Mouse (Mus musculus) heart, embryonic 15.5 days (tissue): Measurements from ENCODE around the gene Smtnl2. TPM values are rescaled to one million over a fixed set of nuclear protein-coding genes. Genes with fewer than 3 reads are reported as not detected.

Source experiments
- ATAC-seq: fragments of 200-750 bp; cut with Nextera tagmentation; replicated peaks from 2 replicates; pipeline ENCODE4 v1.8.0; 2017; ENCODE audit warnings: low read depth, moderate TSS enrichment; ENCODE audit not compliant: insufficient number of reproducible peaks, insufficient read depth, low FRiP score
- H3K27ac ChIP-seq: fragments of 300-500 bp; sonication (generic); 2 replicates; pipeline ENCODE4 v1.5.1; 2015; ENCODE audit warnings: mild to moderate bottlenecking, inconsistent platforms
- H3K27me3 ChIP-seq: fragments of 300-500 bp; sonication (generic); 2 replicates; pipeline ENCODE4 v1.6.1; 2015; ENCODE audit warnings: inconsistent platforms
- H3K36me3 ChIP-seq: fragments of 300-500 bp; sonication (generic); 2 replicates; pipeline ENCODE4 v1.6.1; 2015; ENCODE audit warnings: mild to moderate bottlenecking, inconsistent platforms
- H3K4me1 ChIP-seq: fragments of 300-500 bp; sonication (generic); replicated peaks from 2 replicates; pipeline ENCODE4 v1.6.1; 2015; ENCODE audit warnings: inconsistent platforms
- H3K4me2 ChIP-seq: fragments of 300-500 bp; sonication (generic); 2 replicates; pipeline ENCODE4 v1.6.1; 2015; ENCODE audit warnings: inconsistent platforms, mild to moderate bottlenecking, moderate library complexity
- H3K4me3 ChIP-seq: fragments of 300-500 bp; sonication (generic); 2 replicates; pipeline ENCODE4 v1.5.1; 2015; ENCODE audit warnings: mild to moderate bottlenecking, inconsistent platforms
- H3K9ac ChIP-seq: fragments of 300-500 bp; sonication (generic); 2 replicates; pipeline ENCODE4 v1.6.1; 2015; ENCODE audit warnings: mild to moderate bottlenecking, inconsistent platforms
- H3K9me3 ChIP-seq: fragments of 300-500 bp; sonication (generic); replicated peaks from 2 replicates; pipeline ENCODE4 v1.6.1; 2016; ENCODE audit warnings: inconsistent platforms
- WGBS: fragments of 180-500 bp; shearing (Covaris S2); methylation state at CpG from one replicate; pipeline ENCODE4 v1.1.7; 2015; ENCODE audit warnings: mixed read lengths; 5-methylcytosine and 5-hydroxymethylcytosine counted together
- polyA plus RNA-seq: library from polyadenylated mRNA; unstranded; fragments of >200 nt; fragmentation: Nextera tagmentation; extraction: Ambion mirVana; gene quantifications from 2 replicates; pipeline ENCODE4 v1.2.1, GENCODE M21; 2015

Smtnl2 gene
- polyA plus RNA-seq, 1 experiment from 2014 or later: 114 TPM

- Histone ChIP-seq H3K27me3 (no peaks in the 10 kb centered on the region), H3K4me1 (peaks cover 9% of the 10 kb centered on the region; the same call in 1 of the 2 replicates), H3K4me3 (no peak overlapping the region), H3K27ac (no peak overlapping the region), H3K4me2 (peak overlapping the region; percentile 10; the same call in 1 of the 2 replicates), H3K9ac (no peak overlapping the region), H3K36me3 (no peaks in the 10 kb centered on the region), H3K9me3 (no peaks in the 10 kb centered on the region)
- ATAC-seq: no peak
- 16% methylated on average over 12 of the region's 12 CpGs for WGBS
These were observed 41.4 kb downstream of the Smtnl2 start for GRCm38 (mm10) chr11:72369904-72370672.

DNA sequence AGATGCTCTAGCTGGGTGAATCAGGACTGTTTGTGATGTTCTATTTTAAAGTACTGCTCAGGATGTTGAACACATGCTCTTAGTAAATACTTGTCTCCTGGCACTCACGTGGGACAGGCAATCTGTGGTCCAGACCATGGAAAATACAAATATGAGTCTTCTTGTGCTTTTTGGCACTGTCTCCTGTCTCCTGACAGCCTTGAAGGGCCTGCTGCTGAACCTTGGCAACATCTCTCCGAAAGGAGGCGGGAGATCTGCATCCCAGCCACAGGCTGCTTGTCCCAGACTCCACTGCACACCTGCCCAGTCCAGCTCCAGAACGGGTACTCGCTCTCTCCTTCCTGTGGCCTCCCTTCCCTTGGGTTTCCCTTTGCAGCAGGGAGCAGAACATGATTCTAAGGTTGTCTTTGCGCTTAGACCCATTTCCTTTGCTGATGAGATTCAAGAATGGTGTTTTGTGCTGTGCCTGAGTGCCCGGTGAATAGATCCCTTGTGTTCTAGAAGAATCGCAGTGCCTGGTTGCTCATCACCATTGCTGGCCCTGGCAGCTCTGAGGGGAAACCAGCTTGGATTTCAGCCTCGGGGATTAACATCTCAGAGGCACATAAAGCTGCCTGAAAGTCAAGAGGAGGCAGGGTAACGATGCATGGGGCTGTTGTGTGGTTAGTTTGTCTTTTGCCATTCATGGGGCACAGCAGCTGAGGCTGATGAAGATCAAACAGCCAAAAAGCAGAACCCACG lies 43.4 kb downstream of the Smtnl2 start:
- Histone ChIP-seq H3K27me3 (no peaks in the 10 kb centered on the region), H3K36me3 (no peaks in the 10 kb centered on the region), H3K9me3 (no peaks in the 10 kb centered on the region), H3K4me1 (peaks cover 15% of the 10 kb centered on the region; the same call in 1 of the 2 replicates), H3K27ac (no peak overlapping the region), H3K9ac (no peak overlapping the region), H3K4me3 (no peak overlapping the region), H3K4me2 (no peak overlapping the region)
- ATAC-seq: no peak
- WGBS: 62% methylated on average over 11 of the region's 11 CpGs

- Histone ChIP-seq H3K9ac (no peak overlapping the region), H3K4me2 (no peak overlapping the region), H3K4me3 (no peak overlapping the region), H3K4me1 (peaks cover 24% of the 10 kb centered on the region; the same call in 1 of the 2 replicates), H3K27ac (no peak overlapping the region), H3K9me3 (no peaks in the 10 kb centered on the region), H3K27me3 (no peaks in the 10 kb centered on the region; the same call in 1 of the 2 replicates), H3K36me3 (no peaks in the 10 kb centered on the region)
- ATAC-seq: no peak
- WGBS: 83% methylated on average over 9 of the region's 9 CpGs
These were observed 45.4 kb downstream of the Smtnl2 start for GRCm38 (mm10) chr11:72366126-72366525.

- no peak for ATAC-seq
- Histone ChIP-seq H3K27ac (no peak overlapping the region), H3K27me3 (no peaks in the 10 kb centered on the region; the same call in 1 of the 2 replicates), H3K36me3 (no peaks in the 10 kb centered on the region), H3K9me3 (no peaks in the 10 kb centered on the region), H3K4me3 (no peak overlapping the region), H3K9ac (no peak overlapping the region), H3K4me2 (no peak overlapping the region), H3K4me1 (peaks cover 18% of the 10 kb centered on the region; the same call in 1 of the 2 replicates)
- WGBS: 88% methylated on average over 5 of the region's 5 CpGs
These were observed 47.0 kb downstream of the Smtnl2 start for GRCm38 (mm10) chr11:72364526-72364925.

DNA sequence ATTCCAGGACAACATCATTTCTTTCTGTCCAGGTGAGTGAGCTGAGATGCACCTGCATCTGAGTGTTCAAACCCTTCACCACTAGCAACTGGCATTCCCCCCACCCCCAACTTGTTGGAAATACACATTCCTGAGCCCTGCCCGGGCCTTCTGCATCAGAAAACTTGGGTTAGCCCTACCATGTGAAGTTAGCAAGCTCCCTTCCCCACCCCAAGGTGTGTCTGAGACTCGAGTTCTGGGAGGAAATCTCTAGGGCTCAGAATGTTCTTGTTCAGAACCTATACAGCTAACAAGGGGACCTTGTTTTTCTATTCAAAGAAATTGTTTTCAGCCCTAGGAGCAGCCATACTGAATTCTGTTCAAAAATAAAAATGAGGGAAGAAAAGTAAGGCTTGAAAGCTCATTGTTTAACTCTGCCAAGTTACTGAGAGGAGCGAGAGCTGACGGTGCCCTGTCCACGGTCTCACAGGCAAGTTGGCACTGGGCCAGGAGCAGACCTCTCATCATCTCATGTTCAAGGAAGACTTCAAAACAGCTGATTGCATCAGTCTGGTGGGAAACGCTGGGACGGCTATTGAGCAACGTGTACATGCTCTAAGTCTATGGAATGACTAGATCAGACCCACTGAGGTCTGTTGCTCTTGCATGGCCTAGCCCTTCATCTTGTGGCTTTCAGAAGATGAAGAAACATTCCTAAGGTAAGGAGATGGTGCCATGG lies 47.8 kb downstream of the Smtnl2 start:
- peaks cover 15% of the 10 kb centered on the region; the same call in 1 of the 2 replicates for H3K4me1 ChIP-seq
- no peak overlapping the region for H3K9ac ChIP-seq
- no peak for ATAC-seq
- no peak overlapping the region for H3K27ac ChIP-seq
- no peaks in the 10 kb centered on the region; the same call in 1 of the 2 replicates for H3K27me3 ChIP-seq
- H3K4me3 ChIP-seq: no peak overlapping the region
- WGBS: 33% methylated on average over 8 of the region's 8 CpGs
- no peak overlapping the region for H3K4me2 ChIP-seq
- H3K9me3 ChIP-seq: no peaks in the 10 kb centered on the region
- H3K36me3 ChIP-seq: no peaks in the 10 kb centered on the region

DNA sequence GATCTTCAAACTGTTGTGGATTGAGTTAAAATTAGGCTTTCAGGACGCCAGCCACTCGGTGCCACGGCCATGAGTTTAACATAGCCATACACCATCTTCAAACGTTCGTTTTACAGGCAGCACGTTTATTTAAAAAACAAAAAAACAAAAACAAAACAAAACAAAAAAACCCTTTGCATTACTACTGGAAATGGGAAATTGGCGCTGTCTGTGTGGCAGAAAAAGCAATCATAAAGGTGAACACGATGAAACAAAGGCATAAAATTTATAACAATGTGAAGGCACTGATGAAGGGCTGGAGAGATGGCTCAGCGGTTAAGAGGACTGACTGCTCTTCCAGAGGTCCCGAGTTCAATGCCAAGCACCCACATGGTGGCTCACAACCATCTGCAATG lies 49.2 kb downstream of the Smtnl2 start, which contains the start of gene Tekt1:
Gene Tekt1 (minus strand): TSS at position 96 of the 395 bp plus-strand sequence.
- Histone ChIP-seq H3K36me3 (no peaks in the 10 kb centered on the region), H3K27me3 (no peaks in the 10 kb centered on the region; the same call in 1 of the 2 replicates), H3K9me3 (no peaks in the 10 kb centered on the region), H3K4me2 (peak within 1 kb of the TSS; percentile 92), H3K4me1 (peaks cover 15% of the 10 kb centered on the region; the same call in 1 of the 2 replicates), H3K27ac (no peak within 1 kb of the TSS), H3K4me3 (peak within 1 kb of the TSS; percentile 52), H3K9ac (peak within 1 kb of the TSS; percentile 45)
- no peak for ATAC-seq
- WGBS: 33% methylated on average over 10 of the region's 10 CpGs

- peak overlapping the region; percentile 92 for H3K4me2 ChIP-seq
- no peaks in the 10 kb centered on the region; the same call in 1 of the 2 replicates for H3K27me3 ChIP-seq
- H3K4me1 ChIP-seq: peaks cover 15% of the 10 kb centered on the region; the same call in 1 of the 2 replicates
- H3K9ac ChIP-seq: peak overlapping the region; percentile 45
- no peak overlapping the region for H3K27ac ChIP-seq
- H3K9me3 ChIP-seq: no peaks in the 10 kb centered on the region
- WGBS: 10% methylated on average over 42 of the region's 42 CpGs
- 0 out of 2 replicates have a peak, but pooled peaks have one; percentile 22 for ATAC-seq
- no peaks in the 10 kb centered on the region for H3K36me3 ChIP-seq
- peak overlapping the region; percentile 52 for H3K4me3 ChIP-seq
These were observed 49.8 kb downstream of the Smtnl2 start for GRCm38 (mm10) chr11:72361385-72362346.

- peak; percentile 62 for ATAC-seq
- Histone ChIP-seq H3K36me3 (no peaks in the 10 kb centered on the region), H3K9ac (no peak overlapping the region), H3K4me1 (peaks cover 3% of the 10 kb centered on the region), H3K27ac (no peak overlapping the region), H3K4me2 (peak overlapping the region; percentile 45), H3K9me3 (no peaks in the 10 kb centered on the region), H3K27me3 (no peaks in the 10 kb centered on the region), H3K4me3 (no peak overlapping the region)
- 21% methylated on average over 20 of the region's 20 CpGs for WGBS
These were observed 56.4 kb downstream of the Smtnl2 start for GRCm38 (mm10) chr11:72354971-72355728.

GRCm38 (mm10) chr11:72353186-72353585 lies 58.3 kb downstream of the Smtnl2 start:
- Histone ChIP-seq H3K4me1 (peaks cover 3% of the 10 kb centered on the region), H3K27me3 (no peaks in the 10 kb centered on the region), H3K36me3 (no peaks in the 10 kb centered on the region), H3K27ac (no peak overlapping the region), H3K4me3 (no peak overlapping the region), H3K9me3 (no peaks in the 10 kb centered on the region), H3K9ac (no peak overlapping the region), H3K4me2 (no peak overlapping the region)
- 73% methylated on average over 3 of the region's 3 CpGs for WGBS
- ATAC-seq: no peak

GRCm38 (mm10) chr11:72352272-72352671 lies 59.2 kb downstream of the Smtnl2 start:
- no peak overlapping the region for H3K4me2 ChIP-seq
- H3K4me3 ChIP-seq: no peak overlapping the region
- no peaks in the 10 kb centered on the region for H3K36me3 ChIP-seq
- H3K9ac ChIP-seq: no peak overlapping the region
- whole genome bisulfite sequencing: 51% methylated on average over 1 of the region's 1 CpGs
- no peaks in the 10 kb centered on the region for H3K9me3 ChIP-seq
- peaks cover 3% of the 10 kb centered on the region for H3K4me1 ChIP-seq
- no peaks in the 10 kb centered on the region for H3K27me3 ChIP-seq
- no peak for ATAC-seq
- no peak overlapping the region for H3K27ac ChIP-seq
